Mouse (Mus musculus): ENCODE results near the gene Esrrg. TPM values are rescaled to one million over a fixed set of nuclear protein-coding genes. Genes with fewer than 3 reads are reported as not detected.

Esrrg gene
- polyA plus RNA-seq, 1 experiment from 2014 or later: 36.6 TPM

GRCm38 (mm10) chr1:188082665-188083640, 474.4 kb downstream of the Esrrg start:
- Histone ChIP-seq H3K4me3 (no peak overlapping the region), H3K27ac (replicated peaks) (peak overlapping the region; percentile 17), H3K9ac (no peak overlapping the region), H3K27me3 (no peaks in the 10 kb centered on the region), H3K36me3 (no peaks in the 10 kb centered on the region), H3K9me3 (no peaks in the 10 kb centered on the region), H3K4me2 (no peak overlapping the region), H3K4me1 (replicated peaks) (peaks cover 18% of the 10 kb centered on the region)
- WGBS: 66% methylated on average over 18 of the region's 18 CpGs
- ATAC-seq (ENCODE audit: low FRiP score, low read depth): peak; percentile 84; the same call in 1 of the 2 replicates

DNA sequence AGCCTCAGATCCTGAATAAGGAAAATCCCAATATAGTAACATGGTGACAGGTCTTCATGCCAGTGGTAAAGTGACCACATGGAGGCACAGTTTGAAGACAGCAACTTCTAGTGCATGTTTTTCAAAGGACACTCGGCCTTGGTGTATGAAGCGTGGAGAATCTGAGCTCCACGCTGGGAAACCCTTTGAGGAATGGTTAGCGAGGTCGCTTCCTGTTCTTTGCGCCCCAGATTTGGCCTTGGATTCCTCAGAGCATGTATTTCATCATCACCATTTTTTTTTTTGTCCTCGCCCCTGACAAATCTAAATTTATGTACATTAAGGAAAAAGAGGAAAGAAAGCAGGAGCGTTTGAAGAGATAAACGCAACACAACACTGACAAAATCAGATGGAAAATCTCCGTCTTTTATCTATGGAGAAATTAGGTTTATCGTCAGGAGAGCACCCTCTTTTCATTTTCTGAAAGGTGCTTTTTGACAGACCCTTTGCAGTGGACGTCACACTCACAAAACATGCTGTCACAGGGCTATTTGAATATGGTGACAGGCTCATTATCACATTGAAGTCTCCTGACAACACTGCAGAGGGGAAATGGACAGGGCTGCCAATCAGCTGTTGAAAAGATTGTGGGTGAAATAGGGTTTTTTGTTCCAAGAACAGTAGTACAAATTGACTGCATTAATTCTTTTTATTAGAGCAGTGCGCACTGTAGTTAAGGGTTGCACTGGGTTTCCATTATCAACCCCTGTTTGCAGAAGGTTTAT, 476.7 kb downstream of the Esrrg start:
- Histone ChIP-seq H3K4me2 (no peak overlapping the region), H3K9me3 (no peaks in the 10 kb centered on the region), H3K4me3 (no peak overlapping the region), H3K9ac (no peak overlapping the region), H3K4me1 (replicated peaks) (peaks cover 18% of the 10 kb centered on the region), H3K36me3 (no peaks in the 10 kb centered on the region), H3K27ac (replicated peaks) (no peak overlapping the region), H3K27me3 (no peaks in the 10 kb centered on the region)
- 45% methylated on average over 13 of the region's 13 CpGs for WGBS
- ATAC-seq (ENCODE audit: low FRiP score, low read depth): no peak

DNA sequence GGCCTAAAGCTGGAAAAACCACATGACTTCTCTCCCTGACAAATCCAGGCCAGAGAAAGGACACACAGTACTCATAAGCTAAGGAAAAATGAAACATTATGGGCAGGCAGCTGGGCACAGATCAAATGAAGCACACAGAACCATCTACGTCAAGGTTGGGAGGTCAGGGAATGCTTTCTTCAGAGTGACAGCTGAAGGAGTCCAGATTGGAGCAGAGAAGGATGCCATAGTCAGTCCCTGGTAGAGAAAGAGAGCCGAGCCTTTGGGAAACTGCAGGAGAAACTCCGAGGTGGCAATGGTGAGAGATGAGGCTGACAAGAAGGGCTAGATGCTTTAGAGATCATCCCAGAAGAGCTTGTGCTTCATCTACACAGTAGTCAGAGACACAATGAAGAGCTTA, 485.1 kb downstream of the Esrrg start:
- no peak overlapping the region for H3K4me3 ChIP-seq
- H3K36me3 ChIP-seq: no peaks in the 10 kb centered on the region
- no peak overlapping the region for H3K9ac ChIP-seq
- no peak overlapping the region for H3K27ac ChIP-seq (replicated peaks)
- 81% methylated on average over 3 of the region's 3 CpGs for WGBS
- H3K27me3 ChIP-seq: no peaks in the 10 kb centered on the region
- no peak for ATAC-seq (ENCODE audit: low FRiP score, low read depth)
- no peak overlapping the region for H3K4me2 ChIP-seq
- no peaks in the 10 kb centered on the region for H3K9me3 ChIP-seq
- H3K4me1 ChIP-seq (replicated peaks): no peaks in the 10 kb centered on the region

DNA sequence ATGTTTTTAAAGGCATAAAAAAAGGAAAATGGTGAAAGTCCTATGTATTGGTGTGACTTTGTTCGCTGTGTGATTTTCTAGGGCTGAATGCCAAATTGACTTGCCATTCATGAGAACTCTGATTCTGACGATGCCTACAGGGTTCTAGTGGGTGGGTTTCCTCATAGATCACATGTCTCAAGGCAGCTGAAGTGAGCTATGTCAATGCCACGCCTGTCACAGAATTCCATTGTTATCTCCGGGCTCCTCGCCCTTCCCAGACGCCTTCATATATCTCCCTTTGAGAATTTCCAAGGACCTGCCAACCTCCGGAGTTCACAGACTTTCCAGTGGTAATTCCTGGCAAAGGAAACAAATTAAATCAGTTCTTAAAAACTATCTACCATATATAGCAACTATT, 493.2 kb downstream of the Esrrg start:
- Histone ChIP-seq H3K27me3 (no peaks in the 10 kb centered on the region), H3K9me3 (no peaks in the 10 kb centered on the region), H3K27ac (replicated peaks) (no peak overlapping the region), H3K36me3 (no peaks in the 10 kb centered on the region), H3K4me3 (no peak overlapping the region), H3K4me2 (no peak overlapping the region), H3K4me1 (replicated peaks) (no peaks in the 10 kb centered on the region), H3K9ac (no peak overlapping the region)
- WGBS: 32% methylated on average over 7 of the region's 7 CpGs
- no peak for ATAC-seq (ENCODE audit: low FRiP score, low read depth)

- H3K4me1 ChIP-seq (replicated peaks): no peaks in the 10 kb centered on the region
- no peaks in the 10 kb centered on the region for H3K9me3 ChIP-seq
- no peak overlapping the region for H3K4me2 ChIP-seq
- H3K27me3 ChIP-seq: no peaks in the 10 kb centered on the region
- 71% methylated on average over 3 of the region's 3 CpGs for WGBS
- no peak overlapping the region for H3K27ac ChIP-seq (replicated peaks)
- no peak for ATAC-seq (ENCODE audit: low FRiP score, low read depth)
- H3K4me3 ChIP-seq: no peak overlapping the region
- no peaks in the 10 kb centered on the region for H3K36me3 ChIP-seq
- H3K9ac ChIP-seq: no peak overlapping the region
Observed at GRCm38 (mm10) chr1:188103179-188103578, 494.6 kb downstream of the Esrrg start.

GRCm38 (mm10) chr1:188105516-188105915, 496.9 kb downstream of the Esrrg start:
- 53% methylated on average over 4 of the region's 4 CpGs for WGBS
- ATAC-seq (ENCODE audit: low FRiP score, low read depth): no peak
- Histone ChIP-seq H3K36me3 (no peaks in the 10 kb centered on the region), H3K4me1 (replicated peaks) (no peaks in the 10 kb centered on the region), H3K9me3 (no peaks in the 10 kb centered on the region), H3K4me2 (no peak overlapping the region), H3K27me3 (no peaks in the 10 kb centered on the region), H3K4me3 (no peak overlapping the region), H3K27ac (replicated peaks) (no peak overlapping the region), H3K9ac (no peak overlapping the region)

DNA sequence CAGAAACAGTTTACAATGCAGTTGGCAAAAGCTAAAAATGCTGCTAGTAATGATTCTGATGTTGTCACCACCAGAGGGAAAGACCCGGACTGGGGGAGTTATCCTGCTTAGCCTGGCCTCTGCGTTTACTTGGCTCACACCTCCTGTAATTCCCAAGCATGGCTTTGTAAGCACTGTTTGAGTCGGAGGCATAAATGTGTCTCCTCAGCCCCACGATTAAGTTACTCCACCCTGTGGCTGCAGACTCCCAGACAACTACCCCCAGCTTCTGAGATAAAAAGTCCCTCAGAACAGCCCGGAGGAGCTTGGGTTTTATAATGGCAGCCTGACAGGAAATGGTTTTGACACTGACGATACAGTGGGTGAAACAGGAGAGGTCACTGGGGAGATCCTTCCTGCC, 499.4 kb downstream of the Esrrg start:
- no peak for ATAC-seq (ENCODE audit: low FRiP score, low read depth)
- WGBS: 61% methylated on average over 6 of the region's 6 CpGs
- no peaks in the 10 kb centered on the region for H3K4me1 ChIP-seq (replicated peaks)
- no peaks in the 10 kb centered on the region for H3K36me3 ChIP-seq
- H3K27me3 ChIP-seq: no peaks in the 10 kb centered on the region
- no peak overlapping the region for H3K27ac ChIP-seq (replicated peaks)
- no peak overlapping the region for H3K9ac ChIP-seq
- no peak overlapping the region for H3K4me3 ChIP-seq
- H3K9me3 ChIP-seq: no peaks in the 10 kb centered on the region
- no peak overlapping the region for H3K4me2 ChIP-seq

GRCm38 (mm10) chr1:188111552-188111951, 503.0 kb downstream of the Esrrg start:
- H3K4me1 ChIP-seq (replicated peaks): no peaks in the 10 kb centered on the region
- no peaks in the 10 kb centered on the region for H3K36me3 ChIP-seq
- no peak overlapping the region for H3K27ac ChIP-seq (replicated peaks)
- ATAC-seq (ENCODE audit: low FRiP score, low read depth): no peak
- no peaks in the 10 kb centered on the region for H3K9me3 ChIP-seq
- no peak overlapping the region for H3K4me2 ChIP-seq
- H3K4me3 ChIP-seq: no peak overlapping the region
- no peak overlapping the region for H3K9ac ChIP-seq
- WGBS: 76% methylated on average over 3 of the region's 3 CpGs
- no peaks in the 10 kb centered on the region for H3K27me3 ChIP-seq

- no peaks in the 10 kb centered on the region for H3K9me3 ChIP-seq
- H3K27ac ChIP-seq (replicated peaks): no peak overlapping the region
- no peak overlapping the region for H3K4me2 ChIP-seq
- no peak overlapping the region for H3K9ac ChIP-seq
- H3K4me3 ChIP-seq: no peak overlapping the region
- no peaks in the 10 kb centered on the region for H3K36me3 ChIP-seq
- peaks cover 2% of the 10 kb centered on the region for H3K4me1 ChIP-seq (replicated peaks)
- no peak for ATAC-seq (ENCODE audit: low FRiP score, low read depth)
- no peaks in the 10 kb centered on the region for H3K27me3 ChIP-seq
- WGBS: 78% methylated on average over 3 of the region's 3 CpGs
Observed at GRCm38 (mm10) chr1:188113240-188113639, 504.6 kb downstream of the Esrrg start.

DNA sequence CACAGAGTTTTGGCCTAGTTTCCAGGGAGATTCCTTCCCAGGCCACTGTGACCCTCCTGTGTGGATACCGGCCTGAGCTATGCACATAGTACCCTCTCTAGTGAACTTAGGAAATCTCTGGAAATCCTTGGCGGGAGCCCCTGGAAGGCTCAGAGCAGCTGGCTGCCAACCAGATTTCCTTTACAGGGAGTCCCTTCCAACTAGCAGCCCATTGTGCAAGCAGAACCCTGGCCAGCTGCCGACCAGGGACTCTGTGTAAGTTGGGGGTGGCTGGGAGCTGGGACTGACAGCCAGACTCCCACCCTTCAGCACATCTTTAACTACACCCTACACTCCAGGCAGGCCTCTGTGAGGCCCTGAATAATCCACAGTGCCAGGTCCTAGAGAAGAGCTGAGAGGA, 509.5 kb downstream of the Esrrg start:
- no peaks in the 10 kb centered on the region for H3K9me3 ChIP-seq
- peak; percentile 86; the same call in 1 of the 2 replicates for ATAC-seq (ENCODE audit: low FRiP score, low read depth)
- no peak overlapping the region for H3K4me3 ChIP-seq
- H3K27ac ChIP-seq (replicated peaks): peak overlapping the region; percentile 17; the same call in 1 of the 2 replicates
- H3K4me1 ChIP-seq (replicated peaks): peaks cover 5% of the 10 kb centered on the region
- H3K27me3 ChIP-seq: no peaks in the 10 kb centered on the region
- WGBS: 37% methylated on average over 3 of the region's 3 CpGs
- no peaks in the 10 kb centered on the region for H3K36me3 ChIP-seq
- H3K4me2 ChIP-seq: no peak overlapping the region
- H3K9ac ChIP-seq: no peak overlapping the region

- Histone ChIP-seq H3K9me3 (no peaks in the 10 kb centered on the region), H3K4me3 (no peak overlapping the region), H3K27ac (replicated peaks) (no peak overlapping the region), H3K4me1 (replicated peaks) (peaks cover 5% of the 10 kb centered on the region), H3K27me3 (no peaks in the 10 kb centered on the region), H3K36me3 (no peaks in the 10 kb centered on the region), H3K9ac (no peak overlapping the region), H3K4me2 (no peak overlapping the region)
- no peak for ATAC-seq (ENCODE audit: low FRiP score, low read depth)
- 88% methylated on average over 8 of the region's 8 CpGs for WGBS
Observed at GRCm38 (mm10) chr1:188119806-188120205, 511.2 kb downstream of the Esrrg start.

DNA sequence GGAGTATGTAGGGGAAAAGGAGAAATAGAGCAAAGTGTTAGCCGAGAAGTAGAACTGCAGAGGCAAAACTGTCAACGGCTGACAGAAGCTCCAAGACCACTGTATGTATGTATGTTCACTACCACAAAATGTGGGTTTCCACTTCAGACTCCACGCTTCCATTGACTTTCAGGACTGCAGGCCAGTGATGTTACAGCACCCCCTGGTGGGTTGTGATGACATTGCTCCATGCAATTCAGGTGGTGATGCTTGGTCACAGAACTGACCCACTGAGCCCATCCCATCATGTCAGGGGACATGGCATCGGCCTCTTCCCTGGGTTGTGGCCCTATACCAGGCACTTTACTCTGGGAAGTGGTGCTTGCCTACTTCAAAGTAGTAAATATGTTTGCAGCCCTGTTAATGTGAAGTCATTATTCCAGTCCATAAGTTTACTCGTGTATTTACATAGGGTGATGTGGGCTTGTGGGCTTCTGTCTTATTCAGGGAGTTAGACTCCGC, 517.0 kb downstream of the Esrrg start:
- Histone ChIP-seq H3K36me3 (no peaks in the 10 kb centered on the region), H3K9ac (no peak overlapping the region), H3K4me3 (no peak overlapping the region), H3K27ac (replicated peaks) (no peak overlapping the region), H3K4me1 (replicated peaks) (no peaks in the 10 kb centered on the region), H3K9me3 (no peaks in the 10 kb centered on the region), H3K27me3 (no peaks in the 10 kb centered on the region), H3K4me2 (no peak overlapping the region)
- 93% methylated on average over 6 of the region's 6 CpGs for WGBS
- ATAC-seq (ENCODE audit: low FRiP score, low read depth): no peak
